Mouse (Mus musculus): ENCODE measurements around the gene Rslcan18. TPM values are rescaled to one million over a fixed set of nuclear protein-coding genes. Genes with fewer than 3 reads are reported as not detected.

The Rslcan18 gene
- total RNA-seq, 1 experiment: 0.89 TPM

DNA sequence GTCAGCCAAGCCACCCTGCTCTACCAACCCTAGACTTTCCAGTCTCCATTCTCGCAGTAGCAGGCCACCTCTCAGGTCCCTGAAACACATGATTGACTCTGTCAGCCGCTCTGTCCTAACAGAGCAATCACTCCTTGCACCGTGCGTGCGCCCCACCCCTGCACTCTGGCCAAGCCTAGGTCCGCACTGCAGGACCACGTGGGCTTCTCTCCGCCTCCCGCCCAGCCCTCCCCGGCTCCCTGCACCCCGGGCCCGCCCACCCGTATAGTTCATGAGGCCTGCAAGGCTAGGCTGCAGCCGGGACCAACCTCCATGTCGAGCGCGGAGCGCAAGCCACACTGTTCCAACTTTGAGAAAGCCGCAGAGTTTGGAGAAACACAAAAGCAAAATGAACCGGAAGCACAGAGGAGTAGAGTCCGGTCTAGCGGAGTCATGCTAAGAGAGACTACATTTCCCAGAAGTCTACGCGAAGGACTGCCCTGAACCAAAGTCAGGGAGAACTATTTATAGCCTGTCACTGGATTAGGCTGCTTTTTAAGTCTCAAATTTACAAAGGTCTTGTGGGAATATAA is 34.8 kb downstream of the Rslcan18 start:
- H3K4me3 ChIP-seq (ENCODE audit: insufficient read depth in 1 of 2, low read depth in 1 of 2, low read length in 2 of 2, poor library complexity in 1 of 2, severe bottlenecking in 1 of 2): peak overlapping the region; percentile 87 to 92
- no peak for TF ChIP-seq CHD2 (IDR thresholded peaks at IDR 0.05; ENCODE audit: low read depth, low read length)
- peak; percentile 87 for TF ChIP-seq HCFC1 (IDR thresholded peaks at IDR 0.05; ENCODE audit: borderline replicate concordance, insufficient read depth, low read length)
- 0 out of 2 replicates have a peak, but pooled peaks have one; percentile 39 for TF ChIP-seq MAFK (IDR thresholded peaks at IDR 0.05; ENCODE audit: insufficient read depth, low read depth, low read length)
- no peaks in the 10 kb centered on the region for H3K36me3 ChIP-seq (ENCODE audit: control insufficient read depth, insufficient read depth, low read length, poor library complexity, severe bottlenecking)
- peaks cover 0 to 2% of the 10 kb centered on the region in 2 experiments; a peak in 1 of 4 replicates for H3K4me1 ChIP-seq (ENCODE audit: control insufficient read depth in 2 of 2, insufficient read depth in 2 of 2, low read length in 2 of 2, poor library complexity in 1 of 2)
- DNase-seq (ENCODE audit: low read depth, low spot score): peak; percentile 73
- peak overlapping the region; percentile 79 for H3K9ac ChIP-seq (ENCODE audit: insufficient read depth, low read depth, low read length, poor library complexity, severe bottlenecking)
- no peaks in the 10 kb centered on the region for H3K9me3 ChIP-seq (ENCODE audit: control insufficient read depth, insufficient read depth, low read depth, low read length)
- in situ Hi-C loops (cut with MboI; ENCODE audit: low sequenced_read_pairs in 2 of 2, unreplicated experiment in 2 of 2): no loop called here
- peak overlapping the region; percentile 94 for H3K27ac ChIP-seq (ENCODE audit: insufficient read depth, low read depth, low read length, poor library complexity, severe bottlenecking)

DNA sequence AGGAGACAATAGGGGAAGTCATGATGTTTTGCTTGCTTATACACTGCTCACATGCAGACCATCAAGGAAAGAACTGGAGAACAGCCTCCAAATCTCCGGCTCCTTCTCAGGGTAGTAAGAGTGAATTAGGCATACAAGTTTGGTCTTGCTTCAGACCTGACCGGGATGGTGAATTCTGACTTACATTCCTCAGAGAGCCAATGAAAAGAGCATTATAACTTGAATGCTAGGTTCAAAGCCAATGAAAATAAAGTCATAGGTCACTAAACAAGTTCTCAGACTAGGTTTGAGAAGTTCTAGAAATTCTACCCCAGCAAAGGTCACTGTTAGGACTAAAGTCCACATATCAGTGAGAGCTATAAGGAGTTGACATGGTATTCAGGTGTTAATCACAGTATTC is 38.8 kb downstream of the Rslcan18 start:
- Histone ChIP-seq H3K4me3 (ENCODE audit: insufficient read depth in 1 of 2, low read depth in 1 of 2, low read length in 2 of 2, poor library complexity in 1 of 2, severe bottlenecking in 1 of 2) (no peak overlapping the region), H3K9me3 (ENCODE audit: control insufficient read depth, insufficient read depth, low read depth, low read length) (no peaks in the 10 kb centered on the region), H3K36me3 (ENCODE audit: control insufficient read depth, insufficient read depth, low read length, poor library complexity, severe bottlenecking) (no peaks in the 10 kb centered on the region), H3K9ac (ENCODE audit: insufficient read depth, low read depth, low read length, poor library complexity, severe bottlenecking) (no peak overlapping the region), H3K27ac (ENCODE audit: insufficient read depth, low read depth, low read length, poor library complexity, severe bottlenecking) (no peak overlapping the region), H3K4me1 (ENCODE audit: control insufficient read depth in 2 of 2, insufficient read depth in 2 of 2, low read length in 2 of 2, poor library complexity in 1 of 2) (0 out of 4 replicates have a peak, but pooled peaks cover 0 to 1% of the 10 kb centered on the region in 2 experiments)
- no peak for TF ChIP-seq MAFK (IDR thresholded peaks at IDR 0.05; ENCODE audit: insufficient read depth, low read depth, low read length)
- no peak for TF ChIP-seq ZNF384 (IDR thresholded peaks at IDR 0.05; ENCODE audit: low read depth, low read length)
- no peak for DNase-seq (ENCODE audit: low read depth, low spot score)
- in situ Hi-C loops (cut with MboI; ENCODE audit: low sequenced_read_pairs in 2 of 2, unreplicated experiment in 2 of 2): no loop called here

DNA sequence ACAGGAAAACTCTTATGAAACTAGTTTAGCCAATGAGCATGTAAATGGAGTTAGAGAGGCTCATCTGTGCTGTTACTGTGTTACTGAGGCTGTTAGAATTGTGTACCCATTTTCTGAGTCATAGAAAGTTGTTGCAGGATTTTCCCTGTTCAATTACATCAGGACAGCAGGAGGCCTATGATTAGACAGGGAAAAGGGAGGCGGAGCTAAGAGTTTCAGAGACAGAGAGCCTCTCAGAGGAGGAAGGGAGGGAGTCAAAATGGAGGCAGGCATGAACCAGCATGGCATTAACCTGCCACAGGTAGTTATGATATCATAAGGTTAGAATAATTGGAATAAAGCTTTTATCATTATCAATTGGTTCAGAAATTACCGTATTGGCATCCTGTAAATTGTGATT is 43.3 kb downstream of the Rslcan18 start:
- in situ Hi-C loops (cut with MboI; ENCODE audit: low sequenced_read_pairs in 2 of 2, unreplicated experiment in 2 of 2): no loop called here
- H3K4me3 ChIP-seq (ENCODE audit: insufficient read depth in 1 of 2, low read depth in 1 of 2, low read length in 2 of 2, poor library complexity in 1 of 2, severe bottlenecking in 1 of 2): peak overlapping the region in 1 of 2 experiments; percentile 21; a peak in 2 of 4 replicates
- H3K27ac ChIP-seq (ENCODE audit: insufficient read depth, low read depth, low read length, poor library complexity, severe bottlenecking): no peak overlapping the region
- no peak for TF ChIP-seq ZC3H11A (IDR thresholded peaks at IDR 0.05; ENCODE audit: borderline replicate concordance, low read depth, low read length)
- TF ChIP-seq MAFK (IDR thresholded peaks at IDR 0.05; ENCODE audit: insufficient read depth, low read depth, low read length): no peak
- H3K9ac ChIP-seq (ENCODE audit: insufficient read depth, low read depth, low read length, poor library complexity, severe bottlenecking): no peak overlapping the region
- no peaks in the 10 kb centered on the region for H3K9me3 ChIP-seq (ENCODE audit: control insufficient read depth, insufficient read depth, low read depth, low read length)
- DNase-seq (ENCODE audit: low read depth, low spot score): no peak
- H3K4me1 ChIP-seq (ENCODE audit: control insufficient read depth in 2 of 2, insufficient read depth in 2 of 2, low read length in 2 of 2, poor library complexity in 1 of 2): no peaks in the 10 kb centered on the region
- H3K36me3 ChIP-seq (ENCODE audit: control insufficient read depth, insufficient read depth, low read length, poor library complexity, severe bottlenecking): no peaks in the 10 kb centered on the region

DNA sequence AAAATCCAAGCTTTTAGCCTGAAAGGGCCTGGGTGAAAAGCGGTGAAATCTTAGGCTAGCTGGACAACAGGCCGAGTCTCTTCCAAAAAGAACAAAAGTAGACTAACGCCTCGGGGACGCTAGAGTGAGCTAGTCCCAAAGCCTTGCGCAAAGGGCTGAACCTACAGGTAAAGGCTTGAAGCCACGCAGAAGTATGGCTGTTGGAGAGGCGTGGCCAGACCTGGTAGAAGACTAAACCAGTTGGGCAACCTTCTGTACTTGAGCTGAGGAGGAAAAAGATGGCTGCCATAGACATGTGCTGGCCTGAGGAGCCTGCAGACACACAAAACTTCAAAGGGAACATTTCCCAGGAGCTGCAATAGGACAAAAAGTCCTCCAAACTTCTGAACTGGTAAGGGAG is 50.7 kb downstream of the Rslcan18 start:
- H3K4me1 ChIP-seq (ENCODE audit: control insufficient read depth in 2 of 2, insufficient read depth in 2 of 2, low read length in 2 of 2, poor library complexity in 1 of 2): no peaks in the 10 kb centered on the region
- H3K36me3 ChIP-seq (ENCODE audit: control insufficient read depth, insufficient read depth, low read length, poor library complexity, severe bottlenecking): no peaks in the 10 kb centered on the region
- H3K9ac ChIP-seq (ENCODE audit: insufficient read depth, low read depth, low read length, poor library complexity, severe bottlenecking): no peak overlapping the region
- H3K27ac ChIP-seq (ENCODE audit: insufficient read depth, low read depth, low read length, poor library complexity, severe bottlenecking): no peak overlapping the region; the same call in 1 of the 2 replicates
- in situ Hi-C loops (cut with MboI; ENCODE audit: low sequenced_read_pairs in 2 of 2, unreplicated experiment in 2 of 2): no loop called here
- no peak for DNase-seq (ENCODE audit: low read depth, low spot score)
- TF ChIP-seq ZC3H11A (IDR thresholded peaks at IDR 0.05; ENCODE audit: borderline replicate concordance, low read depth, low read length) (no peak), MAFK (IDR thresholded peaks at IDR 0.05; ENCODE audit: insufficient read depth, low read depth, low read length) (no peak), CHD2 (IDR thresholded peaks at IDR 0.05; ENCODE audit: low read depth, low read length) (no peak), ZNF384 (IDR thresholded peaks at IDR 0.05; ENCODE audit: low read depth, low read length) (no peak), HCFC1 (IDR thresholded peaks at IDR 0.05; ENCODE audit: borderline replicate concordance, insufficient read depth, low read length) (no peak)
- no peak overlapping the region for H3K4me3 ChIP-seq (ENCODE audit: insufficient read depth in 1 of 2, low read depth in 1 of 2, low read length in 2 of 2, poor library complexity in 1 of 2, severe bottlenecking in 1 of 2)
- no peaks in the 10 kb centered on the region for H3K9me3 ChIP-seq (ENCODE audit: control insufficient read depth, insufficient read depth, low read depth, low read length)

DNA sequence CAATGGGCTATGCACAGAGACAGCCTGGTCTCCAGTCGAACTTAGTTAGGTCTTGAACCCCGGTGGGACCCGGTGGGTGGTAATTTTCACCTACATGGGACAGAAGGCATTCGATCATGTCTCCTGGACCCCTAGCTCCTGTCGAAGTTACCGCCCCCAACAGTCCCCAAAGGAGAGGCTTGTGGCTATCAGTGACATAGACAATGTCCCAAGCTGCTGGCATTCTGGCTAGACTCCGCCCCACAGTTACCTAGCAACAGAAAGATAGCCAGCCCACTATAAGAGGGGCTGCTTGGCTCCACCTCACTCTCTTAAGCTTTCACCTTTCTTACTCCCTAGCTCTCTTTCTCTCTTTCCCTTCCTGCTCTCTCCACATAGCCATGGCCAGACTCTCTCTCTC is 53.6 kb downstream of the Rslcan18 start:
- in situ Hi-C loops (cut with MboI; ENCODE audit: low sequenced_read_pairs in 2 of 2, unreplicated experiment in 2 of 2): no loop called here
- TF ChIP-seq CHD2 (IDR thresholded peaks at IDR 0.05; ENCODE audit: low read depth, low read length) (no peak), HCFC1 (IDR thresholded peaks at IDR 0.05; ENCODE audit: borderline replicate concordance, insufficient read depth, low read length) (no peak), MAFK (IDR thresholded peaks at IDR 0.05; ENCODE audit: insufficient read depth, low read depth, low read length) (no peak), ZNF384 (IDR thresholded peaks at IDR 0.05; ENCODE audit: low read depth, low read length) (no peak), ZC3H11A (IDR thresholded peaks at IDR 0.05; ENCODE audit: borderline replicate concordance, low read depth, low read length) (no peak)
- H3K27ac ChIP-seq (ENCODE audit: insufficient read depth, low read depth, low read length, poor library complexity, severe bottlenecking): no peak overlapping the region
- no peak overlapping the region for H3K4me3 ChIP-seq (ENCODE audit: insufficient read depth in 1 of 2, low read depth in 1 of 2, low read length in 2 of 2, poor library complexity in 1 of 2, severe bottlenecking in 1 of 2)
- DNase-seq (ENCODE audit: low read depth, low spot score): no peak
- no peak overlapping the region for H3K9ac ChIP-seq (ENCODE audit: insufficient read depth, low read depth, low read length, poor library complexity, severe bottlenecking)
- H3K4me1 ChIP-seq (ENCODE audit: control insufficient read depth in 2 of 2, insufficient read depth in 2 of 2, low read length in 2 of 2, poor library complexity in 1 of 2): peaks cover 0 to 1% of the 10 kb centered on the region in 2 experiments; a peak in 1 of 4 replicates
- H3K9me3 ChIP-seq (ENCODE audit: control insufficient read depth, insufficient read depth, low read depth, low read length): no peaks in the 10 kb centered on the region
- no peaks in the 10 kb centered on the region for H3K36me3 ChIP-seq (ENCODE audit: control insufficient read depth, insufficient read depth, low read length, poor library complexity, severe bottlenecking)

Data from ES-E14 (cell line).